Mouse (Mus musculus): ENCODE data around the gene 1700025G04Rik.

The 1700025G04Rik gene

GRCm38 (mm10) chr1:152076222-152076845, 13.6 kb downstream of the 1700025G04Rik start:
- DNase-seq (ENCODE audit: low read depth) = no peak

GRCm38 (mm10) chr1:152075725-152076124, 14.2 kb downstream of the 1700025G04Rik start:
- no peak for DNase-seq (ENCODE audit: low read depth)

GRCm38 (mm10) chr1:152070441-152070840, 19.5 kb downstream of the 1700025G04Rik start:
- no peak for DNase-seq (ENCODE audit: low read depth)

GRCm38 (mm10) chr1:152069745-152070144, 20.2 kb downstream of the 1700025G04Rik start:
- no peak for DNase-seq (ENCODE audit: low read depth)

GRCm38 (mm10) chr1:152067919-152068318, 22.0 kb downstream of the 1700025G04Rik start:
- no peak for DNase-seq (ENCODE audit: low read depth)

GRCm38 (mm10) chr1:152065527-152065926, 24.4 kb downstream of the 1700025G04Rik start:
- DNase-seq (ENCODE audit: low read depth) = no peak

- DNase-seq (ENCODE audit: low read depth) = no peak
These were observed 26.4 kb downstream of the 1700025G04Rik start for GRCm38 (mm10) chr1:152063357-152064145.

- no peak for DNase-seq (ENCODE audit: low read depth)
These were observed 28.2 kb downstream of the 1700025G04Rik start for GRCm38 (mm10) chr1:152061745-152062144.

GRCm38 (mm10) chr1:152060265-152060664, 29.7 kb downstream of the 1700025G04Rik start:
- DNase-seq (ENCODE audit: low read depth) = no peak

- DNase-seq (ENCODE audit: low read depth) = no peak
These were observed 31.1 kb downstream of the 1700025G04Rik start for GRCm38 (mm10) chr1:152058776-152059175.

GRCm38 (mm10) chr1:152053112-152053511, 36.8 kb downstream of the 1700025G04Rik start:
- no peak for DNase-seq (ENCODE audit: low read depth)

GRCm38 (mm10) chr1:152051858-152052257, 38.1 kb downstream of the 1700025G04Rik start:
- no peak for DNase-seq (ENCODE audit: low read depth)

- no peak for DNase-seq (ENCODE audit: low read depth)
These were observed 39.9 kb downstream of the 1700025G04Rik start for GRCm38 (mm10) chr1:152050037-152050436.

- DNase-seq (ENCODE audit: low read depth) = no peak
These were observed 41.6 kb downstream of the 1700025G04Rik start for GRCm38 (mm10) chr1:152048291-152048690.

GRCm38 (mm10) chr1:152047416-152047815, 42.5 kb downstream of the 1700025G04Rik start:
- no peak for DNase-seq (ENCODE audit: low read depth)

GRCm38 (mm10) chr1:152043453-152043852, 46.5 kb downstream of the 1700025G04Rik start:
- DNase-seq (ENCODE audit: low read depth) = no peak

- no peak for DNase-seq (ENCODE audit: low read depth)
These were observed 47.5 kb downstream of the 1700025G04Rik start for GRCm38 (mm10) chr1:152042409-152042808.

- DNase-seq (ENCODE audit: low read depth) = no peak
These were observed 48.9 kb downstream of the 1700025G04Rik start for GRCm38 (mm10) chr1:152041005-152041404.

GRCm38 (mm10) chr1:152040053-152040452, 49.9 kb downstream of the 1700025G04Rik start:
- no peak for DNase-seq (ENCODE audit: low read depth)

- no peak for DNase-seq (ENCODE audit: low read depth)
These were observed 50.3 kb downstream of the 1700025G04Rik start for GRCm38 (mm10) chr1:152039588-152039987.

GRCm38 (mm10) chr1:152038086-152038485, 51.8 kb downstream of the 1700025G04Rik start:
- DNase-seq (ENCODE audit: low read depth) = no peak

- no peak for DNase-seq (ENCODE audit: low read depth)
These were observed 52.3 kb downstream of the 1700025G04Rik start for GRCm38 (mm10) chr1:152037589-152037988.

GRCm38 (mm10) chr1:152034766-152035165, 55.2 kb downstream of the 1700025G04Rik start:
- no peak for DNase-seq (ENCODE audit: low read depth)
